Mouse (Mus musculus) CH12F3 (cell line): ENCODE data around the gene Cxcl13.

Experiments used
- in situ Hi-C: fragments of 300-500 bp; cut with MboI; formaldehyde crosslinking; loops from 2 replicates; pipeline ENCODE4 v1.14.3; 2020; ENCODE audit warnings: low sequenced_read_pairs

The Cxcl13 gene

DNA sequence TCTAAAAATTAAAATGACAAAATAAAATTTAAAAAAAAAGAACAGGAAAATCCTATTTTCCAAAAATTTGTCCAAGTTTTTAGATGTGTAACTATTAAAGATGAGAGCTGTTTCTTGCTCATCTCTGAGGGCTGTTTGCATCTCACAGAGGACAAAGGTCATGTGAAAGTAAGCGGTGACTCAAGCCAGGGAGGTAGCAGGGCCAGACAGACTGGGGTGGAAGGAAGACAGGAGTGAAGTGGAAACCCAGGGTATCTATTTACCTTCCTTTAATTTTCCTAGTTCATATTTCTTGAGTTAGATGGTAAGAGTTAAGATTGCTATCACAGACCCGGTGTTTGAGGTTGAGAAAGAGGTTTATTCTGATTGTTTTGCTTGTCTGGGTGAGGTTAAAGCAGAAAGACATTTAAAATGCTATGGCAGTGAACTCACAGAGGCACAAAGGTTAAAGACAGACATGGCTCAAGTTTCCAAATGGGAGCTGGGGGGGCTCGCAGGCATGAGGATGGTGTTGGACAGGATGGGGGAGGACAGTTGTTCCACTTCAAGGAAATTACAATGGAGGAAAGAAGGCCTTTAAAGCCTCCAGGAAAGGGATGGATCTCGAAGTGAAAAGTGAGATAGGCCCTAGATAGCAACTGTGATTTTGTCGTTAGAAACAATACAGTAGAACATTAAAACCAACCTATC is 27.2 kb downstream of the Cxcl13 start:
- in situ Hi-C loops = no loop called here

DNA sequence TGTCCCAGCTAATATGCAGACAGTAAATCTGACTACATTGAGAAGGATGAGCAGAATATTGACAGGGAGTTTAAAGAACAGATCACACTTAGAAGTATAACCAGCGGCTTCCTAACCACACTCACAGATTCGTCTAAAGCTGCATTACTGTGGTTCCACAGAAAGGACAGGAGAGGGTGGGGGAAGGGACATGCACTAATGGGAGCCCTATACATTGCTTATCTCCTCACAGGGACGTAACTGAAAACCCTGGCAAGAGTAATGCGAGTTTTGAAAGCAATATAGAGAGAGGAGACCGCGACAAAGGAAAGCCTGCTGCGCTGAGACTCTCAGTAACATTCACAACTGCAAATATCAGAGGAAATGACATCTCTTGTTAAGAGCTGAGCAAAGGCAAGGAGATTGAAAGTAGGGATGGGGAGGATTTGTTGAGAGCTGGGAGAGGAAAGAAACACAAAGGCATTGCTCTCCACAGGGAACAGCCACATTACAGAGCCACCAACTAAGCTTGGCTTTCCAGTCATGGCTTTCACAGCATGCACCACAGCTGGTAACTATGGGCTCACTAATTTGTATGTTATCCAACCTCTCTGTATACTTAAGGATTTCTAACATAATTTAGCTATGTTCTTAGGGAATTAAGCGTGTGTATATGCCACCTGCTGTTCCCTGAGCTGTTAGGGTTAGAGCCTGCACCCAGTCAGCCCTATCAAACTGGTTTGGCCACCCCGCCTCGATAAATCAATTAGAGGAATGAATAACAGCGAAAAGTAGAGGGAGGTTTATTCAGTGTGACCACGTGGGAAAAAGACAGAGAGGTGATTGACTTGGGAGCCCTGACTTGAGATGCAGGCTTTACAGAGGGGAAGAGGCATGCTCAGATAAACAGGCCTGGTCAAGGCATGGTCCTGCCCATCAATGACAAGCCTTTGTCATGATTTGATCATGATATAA is 34.9 kb downstream of the Cxcl13 start:
- in situ Hi-C loops = no loop called here

DNA sequence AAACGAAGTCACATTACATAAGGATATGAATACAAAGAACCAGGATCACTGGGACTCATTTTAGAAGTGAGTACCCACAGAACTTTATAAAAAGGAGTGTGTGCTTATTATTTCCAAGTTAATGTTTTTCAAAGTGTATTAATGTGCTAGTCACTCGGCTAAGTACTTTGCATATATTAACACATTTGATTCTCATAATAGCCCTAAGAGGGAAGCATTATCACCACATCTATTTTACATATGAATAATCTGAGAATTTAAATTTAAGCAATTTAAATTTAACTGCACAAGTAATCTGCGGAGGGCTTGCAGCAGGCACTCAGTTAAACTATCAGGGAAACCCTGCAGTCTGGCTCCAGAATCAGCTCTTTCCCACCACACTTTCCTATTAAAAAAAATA is 40.5 kb downstream of the Cxcl13 start:
- in situ Hi-C loops = no loop called here

DNA sequence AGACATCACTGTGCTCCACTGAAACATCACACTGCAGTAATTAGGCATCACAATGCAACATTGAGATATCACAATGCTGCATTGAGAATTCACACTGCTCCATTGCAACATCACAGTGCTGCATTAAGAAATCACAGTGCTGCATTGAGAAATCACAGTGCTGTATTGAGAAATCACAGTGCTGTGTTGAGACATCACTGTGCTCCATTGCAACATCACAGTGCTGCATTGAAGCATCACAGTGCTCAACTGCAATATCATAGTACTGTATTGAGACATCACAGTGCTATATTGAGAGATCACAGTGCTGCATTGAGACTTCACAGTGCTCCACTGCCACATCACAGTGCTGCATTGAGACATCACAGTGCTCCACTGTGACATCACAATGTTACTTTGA is 46.6 kb downstream of the Cxcl13 start:
- in situ Hi-C loops = no loop called here

DNA sequence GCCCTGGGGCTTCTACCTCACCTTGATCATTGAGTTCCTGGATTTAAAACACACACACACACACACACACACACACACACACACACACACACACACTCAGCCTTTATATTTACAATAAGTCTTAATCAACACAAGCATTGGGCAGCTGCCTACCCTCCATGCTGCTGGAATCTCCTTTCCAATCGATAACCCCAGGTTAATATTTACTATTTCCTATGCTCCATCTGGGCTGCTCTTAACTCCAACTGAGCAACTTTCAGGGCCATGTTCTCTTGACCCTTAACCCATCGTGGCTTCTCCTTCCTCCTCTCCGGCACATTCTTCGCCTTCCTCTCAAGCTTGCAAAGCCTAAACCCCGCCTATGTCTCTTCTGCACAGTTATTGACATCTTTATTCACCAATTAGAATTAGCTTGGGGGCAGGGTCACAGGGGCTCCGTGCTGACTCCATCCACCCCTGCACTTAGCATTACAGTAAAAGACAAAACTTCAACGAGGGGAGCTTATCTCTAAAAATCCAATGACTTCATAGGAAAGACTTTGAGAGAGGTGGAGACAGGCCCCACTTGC is 51.6 kb downstream of the Cxcl13 start:
- in situ Hi-C loops = no loop called here

DNA sequence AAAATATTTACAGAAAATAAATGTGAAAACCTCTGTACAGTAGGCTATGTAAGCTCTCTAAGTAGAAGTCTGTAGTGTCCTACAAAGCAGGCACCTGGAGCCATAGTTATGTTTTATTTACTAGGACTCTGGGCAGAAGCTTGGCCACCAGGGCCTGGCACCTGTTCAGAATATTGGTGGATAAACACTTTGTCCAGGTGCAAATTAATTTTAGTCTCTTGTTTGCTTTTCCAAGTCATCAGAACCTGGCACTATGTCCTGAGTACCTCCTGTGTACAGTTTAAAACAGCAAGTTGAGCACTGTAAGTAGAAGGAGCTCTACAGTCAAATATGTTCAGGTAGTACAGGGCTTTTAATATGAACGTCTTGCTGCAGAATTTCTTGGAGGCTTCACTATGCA is 52.3 kb downstream of the Cxcl13 start:
- in situ Hi-C loops = no loop called here
